Mouse (Mus musculus) layer of hippocampus, adult 8-10 months (tissue): ENCODE results near the gene Vmn2r63. TPM values are rescaled to one million over a fixed set of nuclear protein-coding genes. Genes with fewer than 3 reads are reported as not detected.
"Not testable (repeated sequence)": the region's sequence is repeated elsewhere in the genome, so short reads cannot be mapped to it uniquely, and the experiment has no call there.

ENCODE experiments used
- DNase-seq, 2 experiments: peaks; one replicate each; pipeline ENCODE4 v3.0.0; 2022; ENCODE audit warnings: low spot score in 2 of 2
- microRNA-seq, 2 experiments: library from miRNA; unstranded; fragments of <30 nt; microRNA quantifications; one replicate each; pipeline ENCODE4 v1.2.0; 2022
- total RNA-seq, 4 experiments: library from RNA; stranded (reverse); gene quantifications; 2 replicates each; pipeline ENCODE4 v1.2.4; 2022

The Vmn2r63 gene
- not detected for total RNA-seq

DNA sequence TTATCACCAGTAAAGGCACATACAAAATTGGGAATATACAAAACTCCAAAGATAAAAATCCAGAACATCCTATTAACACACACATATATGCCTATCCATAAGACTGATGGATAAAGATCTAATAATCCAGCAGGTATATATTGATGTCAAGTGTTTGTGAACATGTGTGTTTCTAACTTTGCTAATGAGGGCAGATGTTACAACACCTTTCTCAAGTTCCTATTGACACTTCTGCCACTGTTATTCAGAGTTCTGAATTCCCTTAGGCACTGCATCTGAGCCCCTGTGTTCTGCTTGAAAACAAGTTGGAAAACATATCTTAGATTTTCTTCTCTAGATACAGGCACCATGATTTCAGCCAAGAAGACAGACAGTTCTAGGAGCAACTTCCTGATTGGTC lies at the start of gene Vmn2r63:
Gene Vmn2r63, minus strand, starts transcription at position 101 of the 400 bp plus-strand sequence.
- not testable (repeated sequence) for DNase-seq

GRCm38 (mm10) chr7:42980739-42981138 lies 47.1 kb upstream of the Vmn2r63 start:
- DNase-seq = no peak

DNA sequence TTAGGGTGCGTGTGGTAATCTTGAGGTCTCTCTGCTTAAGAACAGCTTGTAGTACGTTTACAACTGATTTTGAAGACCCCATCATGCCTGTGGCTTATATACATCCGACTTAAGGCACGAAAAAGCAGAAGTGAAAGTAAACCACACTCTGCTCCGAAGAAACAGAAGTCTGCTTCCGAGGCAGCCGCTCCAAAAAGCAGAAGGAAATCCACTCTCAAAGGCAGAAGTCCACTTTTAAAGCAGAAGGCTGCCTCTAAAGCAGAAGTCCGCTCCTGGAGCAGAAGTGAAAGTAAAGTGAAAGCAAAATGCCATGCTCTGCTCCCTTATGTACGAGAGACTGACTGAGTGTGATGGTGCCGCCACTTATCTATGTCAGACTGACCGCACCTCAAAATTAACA lies 46.5 kb upstream of the Vmn2r63 start:
- no peak for DNase-seq

GRCm38 (mm10) chr7:42965246-42965645 lies 31.6 kb upstream of the Vmn2r63 start:
- DNase-seq = no peak

GRCm38 (mm10) chr7:42898067-42898466 lies 35.6 kb downstream of the Vmn2r63 start:
- DNase-seq = not testable (repeated sequence)

- no peak for DNase-seq
Observed at GRCm38 (mm10) chr7:42878090-42878489, 55.5 kb downstream of the Vmn2r63 start.

- not testable (repeated sequence) for DNase-seq
Observed at GRCm38 (mm10) chr7:42866801-42867458, 66.7 kb downstream of the Vmn2r63 start, which contains the start of gene Gm2381. Gm2381 (minus strand) TSS chr7:42867234.

Small RNAs within 50 kb of the gene (microRNA-seq; reads per million reads assigned to microRNA genes)
- gene Gm23256 = 0 reads per million in 2 experiments

Other genes starting within 250 kb of the Vmn2r63 start
- gene Zfp975, start 241.1 kb downstream of the Vmn2r63 start, total RNA-seq = 10 to 100 TPM in 1 of 4 experiments, 1 to 10 TPM in 3; 6.5 to 10.8 (median 7.3) TPM
- gene Gm17067, start 206.8 kb downstream of the Vmn2r63 start, total RNA-seq = not detected
- not detected for gene Vmn2r62, start 140.3 kb downstream of the Vmn2r63 start, total RNA-seq
- gene Gm2381, start 66.6 kb downstream of the Vmn2r63 start, total RNA-seq = under 1 TPM in 3 of 4 experiments, not detected in 1; 0.16 to 0.52 (median 0.29) TPM
- not detected for gene Gm9268, start 84.9 kb upstream of the Vmn2r63 start, total RNA-seq
- gene Zfp936, start 180.4 kb upstream of the Vmn2r63 start, total RNA-seq = not detected